Mouse (Mus musculus) small intestine, adult 2 months (tissue): ENCODE results near the gene Eapp.
"Not testable (repeated sequence)": the region's sequence is repeated elsewhere in the genome, so short reads cannot be mapped to it uniquely, and the experiment has no call there.

Source experiments
- CTCF ChIP-seq: fragments of 200-500 bp; IDR thresholded peaks from 2 replicates; pipeline ENCODE4 v1.5.1; 2012; ENCODE audit warnings: low read depth, mild to moderate bottlenecking, control low read depth, inconsistent platforms, low read length, moderate library complexity, mixed read lengths; ENCODE audit not compliant: insufficient replicate concordance, insufficient read length; ENCODE audit errors: extremely low read depth
- POLR2A ChIP-seq: fragments of 200-500 bp; IDR thresholded peaks from 2 replicates; pipeline ENCODE4 v1.6.1; 2012; ENCODE audit warnings: low read depth, mild to moderate bottlenecking, control low read depth, inconsistent platforms, low read length, moderate library complexity

DNA sequence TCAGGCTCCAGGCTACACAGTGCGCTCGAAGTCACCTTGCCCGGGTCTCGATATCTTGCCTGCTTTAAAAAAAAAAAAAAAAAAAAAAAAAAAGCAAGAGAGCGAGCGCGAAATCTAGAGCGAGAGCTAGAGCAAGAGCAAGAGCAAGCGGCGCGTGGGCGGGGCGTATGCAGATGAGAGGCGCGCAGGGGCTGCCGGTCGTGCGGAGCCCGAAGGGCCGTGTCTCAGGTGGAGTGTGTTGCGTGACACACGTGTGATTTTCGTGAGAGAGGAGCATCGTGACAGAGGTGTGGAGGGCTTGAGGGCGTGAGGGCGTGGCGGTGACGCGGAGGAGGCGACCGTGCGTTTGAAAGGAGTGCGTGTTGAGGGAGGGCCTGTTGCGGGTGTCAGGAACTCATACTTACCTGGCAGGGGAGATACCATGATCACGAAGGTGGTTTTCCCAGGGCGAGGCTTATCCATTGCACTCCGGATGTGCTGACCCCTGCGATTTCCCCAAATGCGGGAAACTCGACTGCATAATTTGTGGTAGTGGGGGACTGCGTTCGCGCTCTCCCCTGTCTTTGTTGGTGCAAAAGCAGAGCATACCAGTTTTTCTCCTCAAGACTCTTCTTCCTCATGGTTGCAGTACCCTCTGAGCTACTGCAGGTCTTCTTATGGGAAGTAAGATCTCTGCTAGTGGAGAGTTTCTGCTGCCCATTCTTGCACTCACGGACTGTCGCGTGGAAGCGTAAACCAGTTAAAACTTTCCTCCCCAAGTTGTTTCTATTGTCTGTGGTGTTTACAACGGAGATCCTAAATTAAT is 18.3 kb upstream of the Eapp start:
- TF ChIP-seq POLR2A, CTCF: not testable (repeated sequence)
